Mouse (Mus musculus) right cerebral cortex, adult 18-20 months (tissue): ENCODE measurements around the gene 1190002N15Rik.

Experiments used
- DNase-seq: peaks from one replicate; pipeline ENCODE4 v3.0.0; 2022; ENCODE audit warnings: mixed read lengths

1190002N15Rik gene

GRCm38 (mm10) chr9:94537970-94538822, at the start of gene 1190002N15Rik:
1190002N15Rik (minus strand) TSS chr9:94538081.
- DNase-seq, result peak; percentile 95

GRCm38 (mm10) chr9:94582309-94582708, 44.4 kb upstream of the 1190002N15Rik start:
- DNase-seq, result no peak

DNA sequence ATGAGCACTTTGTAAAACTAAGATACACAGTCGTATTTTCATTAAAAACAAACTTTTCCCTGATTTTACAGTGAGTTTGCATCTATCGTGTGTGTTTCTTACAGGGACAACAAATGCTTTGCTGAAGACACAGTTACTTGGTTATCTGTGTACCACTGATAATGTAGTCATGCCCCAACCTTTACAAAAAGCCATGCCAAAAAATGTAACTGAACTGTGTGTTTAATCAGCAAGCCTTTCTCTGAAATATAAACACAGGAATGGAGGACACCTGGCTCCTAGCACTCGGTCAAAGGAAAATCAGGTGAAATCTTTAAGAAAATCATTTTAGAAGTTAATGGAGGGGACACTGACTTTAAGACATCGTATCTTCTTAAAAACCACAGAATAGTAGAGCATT, 43.8 kb upstream of the 1190002N15Rik start:
- no peak for DNase-seq

- DNase-seq, result no peak
Measured at GRCm38 (mm10) chr9:94580071-94580737, 42.3 kb upstream of the 1190002N15Rik start.

GRCm38 (mm10) chr9:94571802-94572201, 33.9 kb upstream of the 1190002N15Rik start:
- DNase-seq, result no peak

- DNase-seq, result no peak
Measured at GRCm38 (mm10) chr9:94568386-94568785, 30.5 kb upstream of the 1190002N15Rik start.

DNA sequence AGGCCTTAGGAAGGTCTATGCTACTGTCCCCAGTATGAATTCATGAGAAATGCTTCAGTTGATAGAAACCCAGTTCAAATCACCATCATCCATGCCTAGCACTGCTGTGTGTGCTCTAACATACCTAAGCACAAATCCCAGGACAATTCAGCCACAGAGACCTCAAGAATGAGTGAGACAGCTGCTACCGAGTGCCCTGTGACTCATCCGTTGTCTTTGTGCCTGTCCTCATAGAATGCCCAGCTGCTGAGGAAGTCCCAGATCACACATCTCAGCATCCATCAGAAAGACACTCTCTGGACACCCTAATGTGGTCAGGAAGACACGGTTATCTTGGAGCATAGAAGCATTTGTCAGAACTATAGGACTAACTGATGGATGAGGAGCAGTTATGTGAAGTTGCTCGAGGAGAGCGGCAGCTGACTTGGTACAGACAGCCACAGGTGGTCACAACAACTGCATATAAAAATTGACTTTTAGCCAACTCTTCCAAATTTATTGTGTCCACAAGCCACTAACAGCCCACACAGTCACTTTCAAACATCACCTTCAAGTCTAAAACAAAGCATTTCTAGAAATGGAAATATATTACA, 29.9 kb upstream of the 1190002N15Rik start:
- DNase-seq, result no peak

DNA sequence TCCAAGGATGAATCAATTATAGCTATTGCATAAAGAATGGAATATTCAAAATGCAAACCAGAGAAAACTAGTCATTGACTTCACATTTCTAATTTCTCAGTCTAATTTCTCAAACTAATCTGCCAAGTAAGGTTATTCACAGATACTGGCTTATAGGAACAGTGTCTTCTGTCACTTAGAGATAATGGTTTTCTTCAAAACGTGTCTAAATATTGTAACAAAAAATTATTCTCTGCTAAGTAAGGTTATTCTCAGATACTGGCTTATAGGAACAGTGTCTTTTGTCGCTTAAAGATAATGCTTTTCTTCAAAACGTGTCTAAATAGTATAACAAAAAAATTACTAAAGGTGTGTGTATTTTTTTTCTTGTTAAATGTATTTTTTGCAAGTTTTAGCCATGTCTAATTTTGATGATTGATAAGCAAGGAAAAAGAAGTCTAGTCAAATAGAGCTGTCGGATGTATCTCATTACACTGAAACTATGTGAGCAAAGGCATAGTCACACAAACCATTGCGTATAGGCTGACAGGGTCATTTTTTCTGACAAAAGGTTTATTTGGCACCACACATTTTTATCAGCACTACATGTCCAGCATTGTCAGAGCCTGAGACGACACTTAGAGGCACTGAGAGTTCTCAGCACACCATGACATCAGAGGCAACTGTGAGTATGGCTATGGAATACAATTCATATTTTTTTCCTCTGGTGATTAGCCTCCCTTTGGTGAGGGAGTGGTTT, 19.1 kb upstream of the 1190002N15Rik start:
- DNase-seq, result no peak

- no peak for DNase-seq
Measured at GRCm38 (mm10) chr9:94556249-94556648, 18.4 kb upstream of the 1190002N15Rik start.

GRCm38 (mm10) chr9:94550493-94551095, 12.7 kb upstream of the 1190002N15Rik start:
- DNase-seq, result no peak

DNA sequence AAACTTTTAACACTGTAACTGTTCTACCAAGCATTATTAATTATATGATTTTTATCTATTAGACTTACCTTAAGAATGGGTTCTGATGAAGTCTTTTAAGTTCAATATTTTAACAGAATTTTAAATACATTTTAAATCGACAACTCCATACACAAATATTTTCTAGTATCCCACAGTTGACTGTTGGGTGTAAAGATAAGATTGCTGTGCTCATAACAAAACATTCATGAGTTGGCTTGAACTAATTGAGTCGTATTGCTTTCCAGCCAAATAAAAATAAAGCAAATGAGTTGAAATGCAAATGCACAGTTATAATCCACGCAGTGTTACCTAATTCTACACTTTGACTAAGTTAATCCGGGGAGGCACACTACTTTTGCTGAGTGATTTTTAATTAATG, 6.0 kb upstream of the 1190002N15Rik start:
- DNase-seq, result no peak

GRCm38 (mm10) chr9:94540343-94541095, 2.6 kb upstream of the 1190002N15Rik start:
- no peak for DNase-seq

DNA sequence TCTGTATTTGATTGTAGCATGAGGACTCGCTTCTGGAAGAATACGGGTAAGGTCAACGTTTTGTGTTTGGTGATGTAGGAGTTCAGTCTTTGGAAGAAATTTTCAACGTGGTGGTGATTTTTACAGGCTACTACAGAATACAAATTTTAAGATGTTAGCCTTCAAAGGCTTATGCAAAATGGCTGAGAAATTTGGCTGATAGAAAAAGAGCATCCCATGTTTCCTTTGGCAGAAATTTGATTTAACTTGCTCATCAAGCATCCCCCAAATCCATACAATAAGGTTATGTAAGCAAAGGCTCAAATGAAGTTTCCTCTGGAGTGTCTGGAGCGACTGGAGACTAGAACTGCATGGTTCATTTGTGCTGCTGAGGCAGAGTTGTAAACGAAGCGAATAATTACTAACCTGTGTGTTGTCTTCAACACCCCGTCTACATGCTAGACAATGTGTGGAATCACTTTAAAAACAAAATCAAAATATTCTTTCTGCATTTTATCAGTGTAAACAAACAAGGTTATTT, 1.5 kb upstream of the 1190002N15Rik start:
- no peak for DNase-seq

DNA sequence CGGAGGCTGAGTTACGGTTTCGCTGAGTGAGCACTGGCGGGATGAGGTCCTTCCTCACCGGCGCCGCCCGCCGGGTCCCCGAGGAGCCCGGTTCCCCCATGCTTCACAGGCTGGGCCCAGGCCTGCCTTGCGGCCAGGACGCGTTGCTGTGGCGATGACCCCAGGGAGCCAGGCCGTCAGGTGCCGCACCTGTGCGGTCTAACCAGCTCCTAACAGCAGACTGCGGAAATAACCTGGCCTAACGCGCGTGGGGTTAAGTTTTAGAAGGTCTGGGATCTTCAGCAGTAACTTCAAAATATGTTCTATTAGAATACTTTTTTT, 902 bp upstream of the 1190002N15Rik start:
- no peak for DNase-seq

DNA sequence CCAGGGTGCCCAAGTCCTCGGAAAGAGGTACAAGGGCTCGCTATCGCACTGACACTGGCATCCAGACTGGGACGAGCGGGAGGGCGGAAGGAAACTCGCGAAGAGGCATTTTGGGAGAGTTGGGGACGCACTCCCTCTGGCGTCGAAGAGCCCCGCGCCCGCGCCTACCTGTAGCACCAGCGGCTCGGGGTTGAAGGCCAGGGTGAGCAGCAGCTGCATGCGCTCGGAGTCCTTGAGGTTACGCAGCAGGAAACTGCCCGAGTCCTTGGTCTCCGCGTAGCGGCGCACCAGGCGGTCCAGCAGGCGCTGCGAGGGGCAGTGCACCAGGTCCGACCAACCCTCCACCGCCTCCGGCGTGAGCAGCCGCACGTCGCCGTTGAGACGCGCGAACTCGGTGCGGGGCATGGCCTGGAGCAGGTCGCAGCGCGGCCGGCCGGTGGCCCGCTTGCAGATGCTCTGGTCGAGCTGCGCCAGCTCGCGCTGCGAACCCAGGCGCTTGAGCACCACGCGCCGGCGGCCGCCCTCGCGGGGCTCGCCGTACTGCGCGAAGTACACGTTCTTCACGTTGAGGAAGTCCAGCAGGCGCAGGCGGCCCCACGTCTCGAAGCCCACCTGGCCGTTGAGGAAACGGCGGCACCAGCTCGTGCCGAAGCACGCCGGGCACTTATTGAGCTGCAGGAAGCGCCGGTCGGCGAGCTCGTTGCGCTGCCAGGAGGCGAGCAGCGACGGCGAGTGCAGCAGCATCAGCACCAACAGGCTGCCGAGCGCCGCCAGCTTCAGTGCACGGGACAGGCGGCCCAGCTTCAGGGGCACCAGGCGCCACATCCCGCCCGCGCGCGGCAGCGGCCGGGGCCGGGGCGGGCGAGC, 597 bp downstream of the 1190002N15Rik start:
- DNase-seq, result peak; percentile 69

GRCm38 (mm10) chr9:94536261-94536905, 1.5 kb downstream of the 1190002N15Rik start:
- no peak for DNase-seq

DNA sequence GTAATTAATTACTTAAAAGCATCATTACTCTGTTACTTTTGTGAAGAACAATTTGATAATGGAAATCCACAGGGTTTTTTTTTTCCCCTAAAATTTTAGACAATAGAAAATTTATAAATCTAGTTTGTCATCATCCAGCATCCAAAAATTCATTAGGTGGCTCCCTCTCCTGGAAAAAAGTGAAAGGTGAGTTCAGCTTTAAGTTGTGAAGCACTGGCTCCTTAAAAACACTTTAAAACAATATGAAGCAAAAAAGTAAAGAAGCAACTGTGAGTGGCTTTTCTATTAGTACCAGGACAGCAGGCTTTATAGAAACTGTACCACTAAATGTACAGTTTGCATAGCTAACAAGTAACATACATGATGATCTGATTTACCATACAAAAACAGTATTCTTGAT, 3.1 kb downstream of the 1190002N15Rik start:
- DNase-seq, result no peak

GRCm38 (mm10) chr9:94534226-94534625, 3.7 kb downstream of the 1190002N15Rik start:
- DNase-seq, result no peak

GRCm38 (mm10) chr9:94533641-94534040, 4.2 kb downstream of the 1190002N15Rik start:
- no peak for DNase-seq

DNA sequence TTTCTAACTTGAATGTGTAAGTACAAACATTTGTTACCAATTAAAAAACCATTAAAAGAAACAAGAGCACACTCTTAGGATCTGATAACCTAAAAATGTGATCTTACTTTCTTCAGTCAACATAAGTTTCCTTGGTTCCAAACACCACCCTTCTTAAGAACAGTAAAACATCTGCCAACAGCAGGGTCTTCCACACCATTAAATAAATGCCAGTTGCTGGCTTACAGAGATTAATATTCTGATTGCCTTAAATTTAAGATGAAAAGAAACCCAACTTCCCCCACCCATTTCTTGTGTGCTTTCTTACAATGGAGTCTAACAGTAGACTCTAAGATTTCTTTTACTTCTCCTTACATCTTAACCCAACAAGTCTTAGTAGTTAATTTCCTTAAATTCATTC, 7.9 kb downstream of the 1190002N15Rik start:
- DNase-seq, result no peak
